Mouse (Mus musculus) induced T-regulatory cell, adult 2 months (primary cell): ENCODE results near the gene Gm4981.
"Not testable (repeated sequence)": the region's sequence is repeated elsewhere in the genome, so short reads cannot be mapped to it uniquely, and the experiment has no call there.

Experiments
- DNase-seq: peaks from one replicate; pipeline ENCODE4 v3.0.0-alpha.2; 2012; ENCODE audit warnings: low read depth

Gene Gm4981

DNA sequence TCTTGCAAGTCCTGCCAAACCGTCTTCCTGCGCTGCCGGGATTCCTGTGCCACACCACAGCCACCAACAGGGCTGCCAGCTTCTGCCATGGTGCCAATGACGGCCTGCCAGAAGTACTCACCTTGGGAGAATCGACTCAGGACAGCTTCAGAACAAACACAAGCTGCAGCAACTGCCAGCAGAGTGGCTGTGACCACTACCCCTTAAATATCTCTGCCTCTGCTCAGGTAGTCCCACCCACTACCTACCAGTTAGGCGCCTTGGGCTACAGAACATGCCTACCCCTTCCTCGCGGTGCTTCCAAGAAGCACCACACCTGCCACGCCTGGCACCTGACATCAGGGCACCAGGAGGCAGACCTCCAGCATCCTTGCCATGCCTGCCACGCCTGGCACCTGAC lies at the start of gene Gm4981:
Gene Gm4981 (minus strand): TSS at position 89 of the 400 bp plus-strand sequence.
- DNase-seq, result no peak

- peak; percentile 45 for DNase-seq
Measured at GRCm38 (mm10) chr10:58282238-58282637, 45.7 kb upstream of the Gm4981 start.

GRCm38 (mm10) chr10:58258466-58258865 lies 22.0 kb upstream of the Gm4981 start:
- DNase-seq, result peak; percentile 50

GRCm38 (mm10) chr10:58255954-58256353 lies 19.5 kb upstream of the Gm4981 start:
- DNase-seq, result peak; percentile 36

DNA sequence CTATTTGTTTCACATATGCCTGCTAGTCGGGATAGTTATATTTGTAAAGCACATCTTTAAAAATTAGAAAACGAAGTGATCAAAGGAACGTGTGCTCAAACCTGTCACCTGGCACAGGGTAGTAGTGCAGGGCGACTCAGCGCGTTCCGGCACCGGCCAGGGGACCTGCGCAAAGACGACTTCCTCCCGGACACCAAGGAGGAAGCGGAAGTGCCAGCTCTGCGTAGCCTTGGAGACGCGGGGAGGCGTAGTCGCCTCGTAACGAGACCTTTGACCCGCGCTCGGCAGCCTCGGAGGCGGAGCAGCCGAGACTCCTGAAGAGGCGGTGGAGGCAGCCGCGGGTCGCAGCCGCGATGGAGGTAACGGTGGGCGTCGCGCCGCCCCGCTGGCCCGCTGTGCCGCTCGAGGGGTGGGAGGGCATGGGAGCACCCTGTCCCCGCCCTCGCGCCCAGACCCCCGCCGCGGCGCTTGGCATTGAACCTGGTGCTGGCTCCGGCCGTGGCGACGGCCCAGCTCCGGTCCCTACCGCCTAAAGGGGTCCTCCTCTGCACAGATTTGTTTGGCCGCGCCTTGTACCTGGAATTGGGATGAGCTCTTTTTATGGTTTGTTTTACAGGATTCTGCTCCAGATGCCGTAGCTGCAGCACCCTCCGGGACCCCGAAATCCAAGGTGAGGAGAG lies 18.9 kb upstream of the Gm4981 start, which contains the start of gene Gcc2:
Gene Gcc2 (plus strand): TSS at position 285 of the 680 bp plus-strand sequence.
- DNase-seq, result peak; percentile 96

GRCm38 (mm10) chr10:58254635-58255175 lies 18.2 kb upstream of the Gm4981 start:
- peak; percentile 40 for DNase-seq

DNA sequence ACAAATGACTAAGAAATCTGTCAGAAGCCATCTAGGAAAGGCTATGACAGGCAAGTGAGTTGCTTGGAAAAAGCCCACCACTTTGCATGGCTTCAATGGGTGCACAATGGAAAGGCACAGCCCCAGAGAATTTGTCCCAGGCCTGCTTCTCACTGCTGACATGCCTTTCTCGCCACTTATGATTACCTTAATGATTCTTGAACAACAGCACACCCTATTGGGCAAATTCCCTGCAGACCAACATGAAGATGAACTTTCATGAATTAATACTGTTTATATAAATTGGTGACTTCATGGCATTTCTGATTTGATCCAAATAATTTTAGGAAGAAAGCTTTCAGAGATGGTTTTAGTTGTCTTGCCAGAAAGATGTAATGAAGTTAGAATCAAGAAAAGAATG lies 13.0 kb upstream of the Gm4981 start:
- peak; percentile 52 for DNase-seq

DNA sequence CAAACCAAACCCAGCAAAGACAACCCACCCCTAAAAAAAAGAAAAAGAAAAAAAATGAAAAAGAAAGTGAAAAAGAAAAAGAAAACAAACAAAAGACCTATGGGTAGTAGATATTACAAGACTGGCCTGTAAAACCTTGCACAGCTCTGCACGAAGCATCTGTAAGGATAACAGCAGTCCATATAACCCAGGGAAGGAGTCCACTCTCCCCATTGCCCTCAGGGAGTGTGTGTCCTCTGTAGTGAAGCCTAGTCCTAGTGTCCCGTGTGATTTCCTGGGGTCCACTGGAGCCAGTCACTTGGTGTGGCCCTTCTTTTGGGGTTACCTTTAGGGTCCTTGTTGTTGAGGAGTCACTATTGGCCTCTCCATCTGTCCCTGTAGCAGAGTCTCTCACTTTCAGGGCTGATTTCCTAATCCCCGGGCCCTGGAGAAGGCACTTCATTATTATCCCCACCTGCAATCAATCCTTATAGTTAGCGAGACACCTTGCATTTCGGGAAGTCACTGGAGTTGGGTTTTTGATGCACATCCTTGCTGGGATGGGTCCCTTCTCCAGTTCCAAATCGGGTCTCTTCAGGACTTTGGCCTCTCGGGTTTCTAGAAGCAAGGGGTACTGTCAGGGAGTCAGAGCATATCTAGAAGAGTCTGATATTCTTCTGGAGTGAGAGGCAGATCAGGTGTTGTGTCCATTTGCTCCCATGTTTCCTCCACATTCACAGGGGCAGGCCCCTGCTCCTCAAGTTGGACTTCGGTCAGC lies 2.7 kb upstream of the Gm4981 start:
- DNase-seq, result peak; percentile 24

GRCm38 (mm10) chr10:58234985-58235384 lies 1.5 kb downstream of the Gm4981 start:
- DNase-seq, result not testable (repeated sequence)

- DNase-seq, result not testable (repeated sequence)
Measured at GRCm38 (mm10) chr10:58233740-58234121, 2.8 kb downstream of the Gm4981 start.

GRCm38 (mm10) chr10:58233054-58233739 lies 3.3 kb downstream of the Gm4981 start:
- not testable (repeated sequence) for DNase-seq

GRCm38 (mm10) chr10:58232641-58232969 lies 3.9 kb downstream of the Gm4981 start, which contains the start of gene Duxf3:
Gene Duxf3, minus strand, starts transcription at chr10:58232675.
- not testable (repeated sequence) for DNase-seq

GRCm38 (mm10) chr10:58231779-58232640 lies 4.5 kb downstream of the Gm4981 start:
- DNase-seq, result peak; percentile 31

DNA sequence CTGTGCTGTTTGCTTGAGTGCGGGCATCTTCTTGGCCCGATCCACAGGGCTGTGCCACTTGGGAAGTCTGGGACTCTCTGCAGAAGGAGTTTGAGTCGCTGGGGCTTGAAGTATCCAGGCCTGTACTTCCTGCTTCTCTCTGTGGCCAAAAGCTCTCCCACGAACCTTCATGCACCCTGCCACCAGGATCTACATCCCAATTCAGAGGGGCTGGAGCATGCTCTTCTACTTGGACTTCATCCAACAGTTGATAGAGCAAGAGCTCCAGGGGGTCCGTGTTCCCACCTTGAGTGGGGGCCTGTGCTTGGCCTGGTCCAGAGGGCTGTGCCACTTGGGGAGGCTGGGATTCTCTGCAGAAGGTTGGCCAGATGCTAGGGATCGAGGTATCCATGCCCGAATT lies 5.4 kb downstream of the Gm4981 start:
- DNase-seq, result not testable (repeated sequence)

- not testable (repeated sequence) for DNase-seq
Measured at GRCm38 (mm10) chr10:58230021-58230420, 6.5 kb downstream of the Gm4981 start.

GRCm38 (mm10) chr10:58227798-58228197 lies 8.7 kb downstream of the Gm4981 start:
- not testable (repeated sequence) for DNase-seq

DNA sequence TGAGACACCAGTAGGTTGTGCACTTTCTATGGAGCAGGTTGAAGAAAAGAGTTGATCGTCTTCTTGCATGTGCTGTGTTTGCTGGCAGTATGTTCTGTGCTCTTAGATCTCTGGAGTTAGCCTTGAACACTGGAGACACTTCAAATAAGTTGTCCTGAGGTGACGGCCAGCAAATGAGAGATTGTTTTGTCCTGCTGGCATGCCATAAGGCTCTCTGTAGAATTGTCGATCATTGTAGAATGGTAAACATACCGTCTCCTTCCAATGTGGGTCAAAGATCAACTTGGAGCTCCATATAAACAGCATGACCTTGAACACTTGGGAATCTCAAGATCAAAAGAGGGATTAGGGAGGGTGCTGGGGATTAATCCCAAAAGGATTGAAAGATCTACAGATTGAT lies 10.1 kb downstream of the Gm4981 start:
- not testable (repeated sequence) for DNase-seq

- DNase-seq, result not testable (repeated sequence)
Measured at GRCm38 (mm10) chr10:58224827-58225785, 11.4 kb downstream of the Gm4981 start, which contains the start of gene AW822073. Gene AW822073, minus strand, starts transcription at chr10:58224930.

DNA sequence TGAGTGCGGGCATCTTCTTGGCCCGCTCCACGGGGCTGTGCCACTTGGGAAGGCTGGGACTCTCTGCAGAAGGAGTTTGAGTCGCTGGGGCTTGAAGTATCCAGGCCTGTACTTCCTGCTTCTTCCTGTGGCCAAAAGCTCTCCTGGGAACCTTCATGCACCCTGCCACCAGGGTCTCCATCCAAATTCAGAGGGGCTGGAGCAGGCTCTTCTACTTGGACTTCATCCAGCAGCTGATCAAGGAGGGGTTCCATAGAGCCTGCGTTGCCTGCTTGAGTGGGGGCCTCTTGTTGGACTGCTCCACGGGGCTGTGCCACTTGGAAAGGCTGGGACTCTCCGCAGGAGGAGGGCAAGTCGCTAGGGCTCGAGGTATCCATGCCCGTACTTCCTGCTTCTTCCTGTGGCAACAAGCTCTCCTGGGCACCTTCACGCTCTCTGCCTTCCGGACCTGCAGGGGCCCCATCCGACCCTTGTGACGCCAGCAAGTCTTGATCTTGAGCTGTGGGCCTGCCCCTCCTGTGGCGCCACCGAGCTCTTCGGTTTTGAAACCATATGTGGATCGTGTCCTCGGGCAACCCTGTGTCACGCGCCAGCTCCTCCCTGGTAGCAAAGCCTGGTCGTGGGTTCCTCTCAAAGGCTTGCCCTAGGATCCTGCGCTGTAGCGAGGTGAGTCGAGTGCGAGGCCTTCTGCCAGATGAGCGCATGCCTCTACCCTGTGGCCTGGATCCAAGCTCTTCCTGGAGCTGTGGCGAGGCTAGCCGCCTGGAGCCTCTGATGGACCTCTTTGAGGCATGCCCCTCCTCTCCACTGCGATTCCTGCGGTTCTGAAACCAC lies 12.3 kb downstream of the Gm4981 start:
- peak; percentile 15 for DNase-seq
